Mouse (Mus musculus): Measurements from ENCODE around the gene Lrrc17.
"Not testable (repeated sequence)": the region's sequence is repeated elsewhere in the genome, so short reads cannot be mapped to it uniquely, and the experiment has no call there.

Lrrc17 gene

GRCm38 (mm10) chr5:21542226-21542625 lies 1.1 kb upstream of the Lrrc17 start:
- no peak for DNase-seq

GRCm38 (mm10) chr5:21544821-21545220 lies 1.5 kb downstream of the Lrrc17 start:
- DNase-seq: peak; percentile 29

- no peak for DNase-seq
These were observed 1.9 kb downstream of the Lrrc17 start for GRCm38 (mm10) chr5:21545227-21545626.

- DNase-seq: no peak
These were observed 2.4 kb downstream of the Lrrc17 start for GRCm38 (mm10) chr5:21545786-21546185.

- DNase-seq: no peak
These were observed 3.6 kb downstream of the Lrrc17 start for GRCm38 (mm10) chr5:21547005-21547404.

GRCm38 (mm10) chr5:21553685-21554084 lies 10.3 kb downstream of the Lrrc17 start:
- no peak for DNase-seq

- no peak for DNase-seq
These were observed 11.4 kb downstream of the Lrrc17 start for GRCm38 (mm10) chr5:21554732-21555131.

GRCm38 (mm10) chr5:21556502-21556901 lies 13.1 kb downstream of the Lrrc17 start:
- DNase-seq: no peak

- DNase-seq: peak; percentile 51
These were observed 20.6 kb downstream of the Lrrc17 start for GRCm38 (mm10) chr5:21563936-21564335.

GRCm38 (mm10) chr5:21565392-21566065 lies 22.2 kb downstream of the Lrrc17 start:
- DNase-seq: no peak

GRCm38 (mm10) chr5:21567784-21568183 lies 24.4 kb downstream of the Lrrc17 start:
- DNase-seq: no peak

GRCm38 (mm10) chr5:21572764-21573416 lies 29.5 kb downstream of the Lrrc17 start:
- DNase-seq: no peak

- no peak for DNase-seq
These were observed 31.2 kb downstream of the Lrrc17 start for GRCm38 (mm10) chr5:21574386-21575209.

GRCm38 (mm10) chr5:21575210-21575550 lies 31.8 kb downstream of the Lrrc17 start:
- DNase-seq: no peak

- no peak for DNase-seq
These were observed 34.8 kb downstream of the Lrrc17 start for GRCm38 (mm10) chr5:21578136-21578535.

GRCm38 (mm10) chr5:21586763-21587162 lies 43.4 kb downstream of the Lrrc17 start:
- peak; percentile 63 for DNase-seq

- no peak for DNase-seq
These were observed 44.3 kb downstream of the Lrrc17 start for GRCm38 (mm10) chr5:21587683-21588082.

GRCm38 (mm10) chr5:21588220-21588619 lies 44.9 kb downstream of the Lrrc17 start:
- DNase-seq: no peak

- DNase-seq: no peak
These were observed 48.7 kb downstream of the Lrrc17 start for GRCm38 (mm10) chr5:21592106-21592505.

GRCm38 (mm10) chr5:21593201-21593709 lies 49.9 kb downstream of the Lrrc17 start:
- DNase-seq: no peak

GRCm38 (mm10) chr5:21599536-21599935 lies 56.2 kb downstream of the Lrrc17 start:
- DNase-seq: not testable (repeated sequence)

GRCm38 (mm10) chr5:21599961-21600360 lies 56.6 kb downstream of the Lrrc17 start:
- DNase-seq: no peak

GRCm38 (mm10) chr5:21605936-21606335 lies 62.6 kb downstream of the Lrrc17 start:
- DNase-seq: no peak

Data from lung, postnatal 36 days (tissue).